Mouse (Mus musculus) mesoderm, embryonic 11.5 days (tissue): Measurements from ENCODE around the gene Eya3.
"Not testable (repeated sequence)": the region's sequence is repeated elsewhere in the genome, so short reads cannot be mapped to it uniquely, and the experiment has no call there.

Source experiments
- DNase-seq: peaks from one replicate; pipeline ENCODE4 v3.0.0-alpha.2; 2012; ENCODE audit warnings: low read depth, low spot score

Gene Eya3

GRCm38 (mm10) chr4:132647439-132647838 is 8.7 kb downstream of the Eya3 start:
- no peak for DNase-seq

DNA sequence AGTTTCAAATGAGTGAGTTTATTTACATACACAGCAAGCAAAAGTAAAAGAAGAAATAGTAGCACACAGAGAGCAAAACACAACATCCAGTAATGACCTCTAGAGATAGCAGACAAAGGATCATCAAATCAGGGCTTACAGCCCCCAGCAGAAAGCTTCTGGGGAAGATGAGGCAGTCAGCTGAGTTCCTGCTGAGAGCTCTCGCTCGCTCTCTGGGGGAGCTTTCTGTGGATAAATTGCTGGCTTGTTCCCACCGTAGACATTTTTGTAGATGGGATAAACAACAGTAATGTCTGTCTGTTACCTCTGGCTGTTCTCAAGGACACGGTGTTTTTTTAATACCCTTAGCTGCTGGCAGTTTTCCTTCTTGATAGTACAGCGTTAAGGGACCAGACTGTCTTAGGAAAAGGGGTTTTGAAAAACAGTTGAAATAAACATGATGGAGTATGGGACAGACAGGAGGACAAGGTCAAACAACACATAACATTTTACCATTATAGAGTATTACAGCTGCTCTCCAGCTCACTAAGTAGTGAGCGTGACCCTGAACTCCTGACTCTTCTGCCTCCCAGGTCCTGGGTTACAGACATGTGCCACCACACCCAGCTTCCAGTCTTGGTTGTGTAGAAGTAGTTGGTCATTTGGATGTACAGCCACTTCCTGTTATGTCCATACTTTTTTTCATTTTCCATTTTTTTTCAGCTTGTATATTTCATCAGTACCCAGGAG is 10.6 kb downstream of the Eya3 start:
- DNase-seq: no peak

DNA sequence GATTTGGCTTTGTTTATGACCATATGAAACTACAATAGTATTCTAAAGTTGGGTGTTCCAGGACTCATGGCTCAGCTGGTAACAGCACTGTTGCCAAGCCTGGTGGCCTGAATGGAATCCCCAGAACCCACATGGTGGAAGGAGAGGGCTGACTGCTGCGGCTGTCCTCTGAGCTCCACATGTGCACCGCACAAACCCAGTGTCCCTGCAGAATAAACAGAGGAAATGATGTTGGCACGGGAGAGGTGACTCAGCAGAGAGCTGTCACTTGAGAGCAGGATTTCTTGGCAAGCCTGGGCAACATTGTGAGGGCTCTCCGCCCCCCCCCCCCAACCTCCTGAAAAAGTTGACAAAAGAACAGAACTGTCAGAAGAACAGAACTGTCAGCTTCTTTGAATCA is 14.1 kb downstream of the Eya3 start:
- peak; percentile 4 for DNase-seq

- no peak for DNase-seq
These were observed 15.0 kb downstream of the Eya3 start for GRCm38 (mm10) chr4:132653799-132654198.

GRCm38 (mm10) chr4:132655290-132655689 is 16.5 kb downstream of the Eya3 start:
- no peak for DNase-seq

DNA sequence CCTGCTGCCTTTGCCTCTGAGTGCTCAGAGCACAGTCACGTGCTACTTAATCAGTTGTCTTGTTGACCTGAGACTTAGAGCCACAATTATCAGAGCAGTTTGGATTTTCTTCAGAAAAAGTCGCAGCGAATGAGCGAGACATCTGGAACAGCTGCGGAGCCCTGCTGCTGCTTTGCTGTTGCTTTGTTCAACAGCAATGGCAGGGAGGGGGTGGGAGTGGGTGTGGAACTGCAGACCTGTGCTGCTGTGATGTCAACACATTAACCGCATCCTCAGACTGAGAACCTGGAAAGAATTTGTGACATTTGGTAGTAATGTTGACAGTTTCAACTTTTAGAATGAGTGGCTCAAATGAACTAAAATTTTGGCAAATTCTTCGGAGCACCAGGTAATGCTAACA is 20.3 kb downstream of the Eya3 start:
- no peak for DNase-seq

GRCm38 (mm10) chr4:132672697-132673096 is 33.9 kb downstream of the Eya3 start:
- no peak for DNase-seq

GRCm38 (mm10) chr4:132676771-132677539 is 38.2 kb downstream of the Eya3 start:
- DNase-seq: peak; percentile 6

DNA sequence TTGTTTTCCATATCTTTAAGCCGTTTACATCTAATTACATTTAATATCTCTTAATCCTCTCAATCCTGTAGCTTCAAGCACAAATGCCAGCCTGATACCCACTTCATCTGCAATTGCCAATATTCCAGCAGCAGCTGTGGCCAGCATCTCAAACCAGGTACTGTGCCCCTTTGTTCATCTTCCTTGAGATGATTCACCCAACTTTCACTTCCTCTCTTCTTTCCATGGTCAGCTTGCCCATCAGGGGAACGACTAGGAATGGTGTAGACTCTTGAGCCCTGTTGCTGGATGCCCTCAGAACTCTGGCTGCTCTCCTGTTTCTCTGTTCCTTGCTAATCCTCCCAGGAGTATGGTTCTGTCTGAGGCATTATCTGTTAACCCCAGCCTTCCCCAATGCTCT is 50.8 kb downstream of the Eya3 start:
- no peak for DNase-seq

DNA sequence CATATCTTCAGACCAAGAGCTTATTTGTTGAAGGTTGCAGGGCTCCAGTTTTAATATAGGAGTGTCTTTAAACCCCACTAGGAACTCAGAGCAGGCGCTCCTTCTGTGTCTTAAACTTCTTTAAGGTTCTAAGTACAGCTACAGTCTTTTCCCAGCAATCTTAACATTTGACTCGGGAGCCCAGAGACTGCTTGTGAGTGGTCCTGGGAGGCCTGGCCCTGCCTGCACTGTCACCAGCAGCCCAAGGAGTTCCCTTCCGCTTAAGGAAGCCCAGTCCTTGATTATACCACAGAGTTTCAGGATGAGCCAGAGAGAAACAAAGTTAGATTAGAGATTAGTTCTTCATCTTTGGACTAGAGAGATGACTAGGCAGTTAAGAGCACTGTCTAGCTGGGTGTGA is 54.6 kb downstream of the Eya3 start:
- DNase-seq: no peak

GRCm38 (mm10) chr4:132702076-132702475 is 63.3 kb downstream of the Eya3 start:
- DNase-seq: no peak

GRCm38 (mm10) chr4:132706885-132707284 is 68.1 kb downstream of the Eya3 start:
- DNase-seq: no peak

DNA sequence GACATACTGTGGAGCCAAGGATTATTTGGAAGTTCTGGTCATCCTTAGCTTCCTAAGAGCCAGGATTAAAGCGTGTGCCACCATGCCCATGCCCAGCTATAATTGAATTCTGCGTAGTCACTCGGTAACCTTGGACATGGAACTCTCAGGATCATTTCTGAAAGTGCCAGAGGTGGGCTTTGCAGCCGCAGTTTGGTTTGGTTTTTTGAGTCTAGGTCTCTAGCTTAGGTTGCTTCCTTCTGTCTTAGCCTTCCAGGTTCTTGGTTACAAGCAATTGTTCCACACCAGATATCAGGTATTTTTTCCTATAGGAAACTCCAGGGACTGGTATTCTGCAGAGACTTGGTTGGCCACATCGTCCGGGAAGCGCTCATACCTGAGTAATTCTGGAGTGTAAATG is 74.4 kb downstream of the Eya3 start:
- DNase-seq: no peak

- DNase-seq: no peak
These were observed 79.5 kb downstream of the Eya3 start for GRCm38 (mm10) chr4:132718251-132718650.

DNA sequence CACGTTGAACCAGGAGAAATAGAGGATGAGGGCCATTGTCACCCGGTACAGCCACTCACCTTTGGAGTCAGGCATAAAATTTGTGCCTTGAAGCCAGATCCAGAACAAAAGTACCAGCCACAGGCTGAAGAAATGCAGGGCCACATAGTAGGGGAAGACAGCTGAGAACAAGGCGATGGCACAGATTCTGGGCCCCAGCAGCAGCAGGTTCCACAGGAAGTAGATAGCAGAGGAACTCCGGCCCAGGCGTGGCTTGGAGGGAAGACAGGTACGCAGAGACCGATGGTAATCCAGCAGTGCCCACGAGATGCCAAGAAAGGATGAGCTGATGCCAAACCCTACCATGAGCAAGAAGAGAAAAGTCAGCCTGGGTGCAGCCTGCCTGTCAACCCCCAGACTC is 89.4 kb downstream of the Eya3 start:
- no peak for DNase-seq

- DNase-seq: no peak
These were observed 92.8 kb downstream of the Eya3 start for GRCm38 (mm10) chr4:132731616-132732015.

DNA sequence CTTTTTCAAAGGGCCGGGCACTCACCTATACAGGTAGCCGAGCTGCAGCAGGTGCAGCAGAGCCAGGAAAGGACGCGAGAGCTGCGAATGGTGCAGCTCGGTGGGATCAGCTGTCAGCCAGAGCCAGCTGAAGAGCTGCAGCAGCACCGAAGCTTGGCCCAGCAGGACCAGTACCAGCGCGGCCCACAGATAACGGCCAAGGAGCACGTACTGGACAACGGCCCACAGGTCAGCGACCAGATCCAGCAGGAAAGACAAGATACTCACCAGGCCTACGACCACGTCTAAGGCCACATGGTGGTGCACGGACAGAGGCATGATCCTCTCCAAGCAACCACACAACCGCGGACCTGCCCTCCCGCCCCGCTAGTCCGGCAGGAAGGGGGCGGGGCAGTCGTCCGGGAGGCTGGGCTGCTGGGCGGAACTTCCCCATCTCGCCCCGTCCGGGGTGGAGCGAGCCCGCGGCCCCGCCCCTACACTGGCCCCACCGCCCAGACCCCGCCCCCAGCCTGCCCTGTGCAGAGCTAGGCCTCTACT is 93.4 kb downstream of the Eya3 start, which contains the start of gene Xkr8:
Gene Xkr8 (minus strand): TSS at position 399 of the 537 bp plus-strand sequence.
- peak; percentile 84 for DNase-seq

GRCm38 (mm10) chr4:132733071-132733770 is 94.4 kb downstream of the Eya3 start:
- DNase-seq: no peak

DNA sequence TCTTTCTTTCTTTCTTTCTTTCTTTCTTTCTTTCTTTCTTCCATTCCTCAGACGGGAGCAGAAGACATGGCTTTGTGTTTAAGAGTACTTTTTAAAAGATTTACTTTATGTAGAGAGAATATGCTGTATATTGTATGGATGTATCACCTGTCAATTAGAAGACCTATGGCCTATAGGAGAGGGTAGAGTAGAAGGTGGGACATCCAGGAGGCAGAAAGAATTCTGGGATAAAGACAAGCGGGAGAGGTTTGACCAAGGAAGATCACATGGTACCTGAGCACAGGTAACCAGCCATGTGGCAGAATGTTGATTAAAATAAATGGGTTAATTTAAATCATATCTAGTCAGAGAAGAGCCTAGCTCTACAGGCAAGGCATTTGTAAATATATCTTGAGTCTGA is 96.0 kb downstream of the Eya3 start:
- DNase-seq: no peak

DNA sequence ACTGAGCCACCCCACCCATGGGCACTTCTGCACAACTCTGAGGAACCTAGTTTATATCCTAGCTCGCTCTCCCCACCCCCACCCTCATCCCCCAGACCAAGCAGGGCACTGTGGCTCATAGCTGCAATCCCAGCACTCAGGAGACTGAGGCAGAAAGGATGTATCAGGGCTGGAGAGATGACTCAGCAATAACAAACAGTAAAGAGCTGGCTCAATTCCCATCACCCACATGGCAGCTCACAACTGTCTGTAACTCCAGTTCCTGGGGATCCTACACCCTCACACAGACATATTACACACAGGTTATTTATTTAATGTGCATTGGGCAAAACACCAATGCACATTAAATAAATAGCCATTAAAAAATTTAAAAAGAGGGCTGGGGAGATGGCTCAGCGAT is 96.6 kb downstream of the Eya3 start:
- no peak for DNase-seq

DNA sequence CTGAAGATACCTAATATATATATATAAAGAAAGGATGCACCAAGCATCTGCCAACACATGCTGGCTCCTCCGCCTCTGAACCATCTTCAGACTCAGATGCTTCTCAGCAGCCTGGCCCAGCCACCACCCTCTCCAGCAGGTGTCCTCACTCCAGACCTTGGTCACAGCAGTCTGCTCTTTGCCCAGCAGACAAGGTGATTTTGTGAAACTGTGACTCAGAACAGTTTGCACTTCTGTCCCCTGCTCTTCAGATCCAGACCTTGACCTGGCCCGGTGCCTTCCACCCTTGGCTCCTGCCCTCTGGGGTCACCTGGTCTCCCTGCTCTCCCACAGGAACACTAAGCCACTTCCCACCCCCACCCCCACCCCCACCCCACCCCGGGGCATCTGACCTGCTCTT is 97.1 kb downstream of the Eya3 start:
- DNase-seq: no peak

GRCm38 (mm10) chr4:132737154-132737553 is 98.4 kb downstream of the Eya3 start:
- not testable (repeated sequence) for DNase-seq
